Mouse (Mus musculus): Measurements from ENCODE around the gene Prm2. TPM values are rescaled to one million over a fixed set of nuclear protein-coding genes. Genes with fewer than 3 reads are reported as not detected.

Prm2 gene
- not detected in 2 replicates for polyA plus RNA-seq (2014; fragmentation: Nextera tagmentation; extraction: Ambion mirVana)

DNA sequence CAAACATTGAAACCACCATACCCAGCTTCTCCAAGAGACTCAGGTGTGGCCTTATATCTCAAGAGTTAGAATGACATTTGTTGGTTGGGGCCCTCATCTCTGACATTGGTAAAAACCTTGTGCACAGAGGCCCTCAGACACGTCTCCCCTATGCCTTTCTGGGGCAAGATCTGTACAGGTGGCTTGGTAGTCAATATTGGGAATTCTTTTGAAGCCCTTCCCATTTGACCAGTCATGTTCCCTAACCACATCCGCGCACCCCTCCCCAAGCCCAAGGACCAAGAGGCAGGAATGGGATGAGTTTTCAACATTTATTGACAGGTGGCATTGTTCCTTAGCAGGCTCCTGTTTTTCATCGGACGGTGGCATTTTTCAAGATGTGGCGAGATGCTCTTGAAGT, at the start of gene Prm2:
TSS of gene Prm2 (minus strand) at position 101 of the 400 bp plus-strand sequence.
- ATAC-seq (ENCODE audit: low FRiP score), result no peak
- Histone ChIP-seq H3K36me3 (ENCODE audit: control insufficient read depth, insufficient read depth, low read length) (no peaks in the 10 kb centered on the region), H3K27ac (ENCODE audit: low read depth, low read length) (no peak within 1 kb of the TSS), H3K4me2 (replicated peaks; ENCODE audit: low read depth, low read length) (no peak within 1 kb of the TSS), H3K9ac (ENCODE audit: low read depth, low read length) (no peak within 1 kb of the TSS), H3K27me3 (ENCODE audit: control insufficient read depth, insufficient read depth, low read length) (no peaks in the 10 kb centered on the region; the same call in 1 of the 2 replicates), H3K9me3 (ENCODE audit: control insufficient read depth, low read length) (no peaks in the 10 kb centered on the region), H3K4me1 (replicated peaks; ENCODE audit: control insufficient read depth, insufficient read depth, low read length) (no peaks in the 10 kb centered on the region), H3K4me3 (ENCODE audit: low read depth, low read length) (no peak within 1 kb of the TSS)
- WGBS, result 80% methylated on average over 6 of the region's 6 CpGs
- no peak for DNase-seq (ENCODE audit: low spot score)

- WGBS, result 78% methylated on average over 6 of the region's 6 CpGs
- H3K27me3 ChIP-seq (ENCODE audit: control insufficient read depth, insufficient read depth, low read length), result no peaks in the 10 kb centered on the region
- no peaks in the 10 kb centered on the region for H3K9me3 ChIP-seq (ENCODE audit: control insufficient read depth, low read length)
- H3K27ac ChIP-seq (ENCODE audit: low read depth, low read length), result no peak overlapping the region
- DNase-seq (ENCODE audit: low spot score) (no peak), ATAC-seq (ENCODE audit: low FRiP score) (no peak)
- no peak overlapping the region for H3K4me3 ChIP-seq (ENCODE audit: low read depth, low read length)
- H3K9ac ChIP-seq (ENCODE audit: low read depth, low read length), result no peak overlapping the region
- H3K4me2 ChIP-seq (replicated peaks; ENCODE audit: low read depth, low read length), result no peak overlapping the region
- no peaks in the 10 kb centered on the region for H3K36me3 ChIP-seq (ENCODE audit: control insufficient read depth, insufficient read depth, low read length)
- H3K4me1 ChIP-seq (replicated peaks; ENCODE audit: control insufficient read depth, insufficient read depth, low read length), result peaks cover 5% of the 10 kb centered on the region; the same call in 1 of the 2 replicates
Measured at GRCm38 (mm10) chr16:10844319-10844670, 48.4 kb upstream of the Prm2 start.

GRCm38 (mm10) chr16:10843486-10844318, 47.8 kb upstream of the Prm2 start:
- H3K9me3 ChIP-seq (ENCODE audit: control insufficient read depth, low read length), result no peaks in the 10 kb centered on the region
- no peak overlapping the region for H3K4me3 ChIP-seq (ENCODE audit: low read depth, low read length)
- ATAC-seq (ENCODE audit: low FRiP score) (no peak), DNase-seq (ENCODE audit: low spot score) (peak; percentile 34)
- H3K4me2 ChIP-seq (replicated peaks; ENCODE audit: low read depth, low read length), result no peak overlapping the region; the same call in 1 of the 2 replicates
- H3K27me3 ChIP-seq (ENCODE audit: control insufficient read depth, insufficient read depth, low read length), result no peaks in the 10 kb centered on the region
- H3K4me1 ChIP-seq (replicated peaks; ENCODE audit: control insufficient read depth, insufficient read depth, low read length), result peaks cover 5% of the 10 kb centered on the region; the same call in 1 of the 2 replicates
- H3K9ac ChIP-seq (ENCODE audit: low read depth, low read length), result peak overlapping the region; percentile 44; the same call in 1 of the 2 replicates
- WGBS, result 23% methylated on average over 18 of the region's 18 CpGs
- H3K27ac ChIP-seq (ENCODE audit: low read depth, low read length), result no peak overlapping the region
- no peaks in the 10 kb centered on the region for H3K36me3 ChIP-seq (ENCODE audit: control insufficient read depth, insufficient read depth, low read length)

GRCm38 (mm10) chr16:10842282-10842855, 46.4 kb upstream of the Prm2 start:
- H3K4me2 ChIP-seq (replicated peaks; ENCODE audit: low read depth, low read length), result no peak overlapping the region
- ATAC-seq (ENCODE audit: low FRiP score), result no peak
- H3K9me3 ChIP-seq (ENCODE audit: control insufficient read depth, low read length), result no peaks in the 10 kb centered on the region
- H3K27ac ChIP-seq (ENCODE audit: low read depth, low read length), result no peak overlapping the region
- no peak overlapping the region for H3K4me3 ChIP-seq (ENCODE audit: low read depth, low read length)
- H3K4me1 ChIP-seq (replicated peaks; ENCODE audit: control insufficient read depth, insufficient read depth, low read length), result peaks cover 5% of the 10 kb centered on the region; the same call in 1 of the 2 replicates
- no peak for DNase-seq (ENCODE audit: low spot score)
- H3K9ac ChIP-seq (ENCODE audit: low read depth, low read length), result no peak overlapping the region
- no peaks in the 10 kb centered on the region for H3K27me3 ChIP-seq (ENCODE audit: control insufficient read depth, insufficient read depth, low read length)
- WGBS, result 66% methylated on average over 4 of the region's 4 CpGs
- no peaks in the 10 kb centered on the region for H3K36me3 ChIP-seq (ENCODE audit: control insufficient read depth, insufficient read depth, low read length)

- Histone ChIP-seq H3K4me2 (replicated peaks; ENCODE audit: low read depth, low read length) (no peak overlapping the region), H3K9ac (ENCODE audit: low read depth, low read length) (no peak overlapping the region), H3K9me3 (ENCODE audit: control insufficient read depth, low read length) (no peaks in the 10 kb centered on the region), H3K4me3 (ENCODE audit: low read depth, low read length) (no peak overlapping the region), H3K27ac (ENCODE audit: low read depth, low read length) (no peak overlapping the region), H3K27me3 (ENCODE audit: control insufficient read depth, insufficient read depth, low read length) (no peaks in the 10 kb centered on the region), H3K36me3 (ENCODE audit: control insufficient read depth, insufficient read depth, low read length) (no peaks in the 10 kb centered on the region), H3K4me1 (replicated peaks; ENCODE audit: control insufficient read depth, insufficient read depth, low read length) (peaks cover 8% of the 10 kb centered on the region; the same call in 1 of the 2 replicates)
- 90% methylated on average over 10 of the region's 14 CpGs for WGBS
- DNase-seq (ENCODE audit: low spot score), result no peak
- no peak for ATAC-seq (ENCODE audit: low FRiP score)
Measured at GRCm38 (mm10) chr16:10840018-10840417, 44.1 kb upstream of the Prm2 start.

DNA sequence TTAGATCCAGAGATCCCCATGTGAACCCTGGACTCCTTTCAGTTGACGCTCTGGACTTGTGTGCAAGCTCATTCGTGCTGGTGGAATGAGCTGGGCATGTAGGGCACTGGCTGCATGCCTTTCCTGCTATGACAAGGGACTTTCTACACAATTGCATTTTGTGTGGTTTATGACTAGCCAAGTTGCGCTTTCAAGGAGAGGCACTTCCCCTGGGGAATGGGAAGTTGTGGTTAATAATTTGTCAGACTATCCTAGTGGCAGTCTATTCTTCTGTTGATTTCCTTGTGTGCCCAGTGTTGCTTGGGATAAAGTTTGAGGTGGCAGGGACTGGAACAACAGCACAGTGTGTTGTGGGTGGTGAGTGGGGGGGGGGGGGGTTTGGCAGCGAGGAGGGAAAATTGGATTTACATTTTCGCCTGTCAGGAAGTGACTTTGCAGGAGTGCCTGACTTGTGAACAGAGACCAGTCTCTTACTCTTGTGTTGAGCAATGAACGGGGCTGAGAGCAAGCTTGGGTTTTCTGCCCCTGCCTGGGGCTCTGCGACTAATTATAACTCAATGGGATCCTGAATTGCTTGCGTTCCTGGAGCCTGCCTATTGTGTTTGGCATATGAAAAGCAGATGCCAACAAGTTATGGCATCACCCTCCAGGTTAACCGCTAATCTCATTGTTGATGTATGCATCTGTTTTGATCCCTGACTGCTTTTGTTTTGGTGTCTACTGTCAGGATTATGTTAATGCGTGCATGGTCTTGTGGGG, 42.7 kb upstream of the Prm2 start:
- peak; percentile 18 for DNase-seq (ENCODE audit: low spot score)
- Histone ChIP-seq H3K4me3 (ENCODE audit: low read depth, low read length) (no peak overlapping the region), H3K27me3 (ENCODE audit: control insufficient read depth, insufficient read depth, low read length) (no peaks in the 10 kb centered on the region)

GRCm38 (mm10) chr16:10837903-10838302, 42.0 kb upstream of the Prm2 start:
- Histone ChIP-seq H3K4me3 (ENCODE audit: low read depth, low read length) (no peak overlapping the region), H3K9me3 (ENCODE audit: control insufficient read depth, low read length) (no peaks in the 10 kb centered on the region), H3K36me3 (ENCODE audit: control insufficient read depth, insufficient read depth, low read length) (no peaks in the 10 kb centered on the region), H3K27me3 (ENCODE audit: control insufficient read depth, insufficient read depth, low read length) (no peaks in the 10 kb centered on the region), H3K9ac (ENCODE audit: low read depth, low read length) (no peak overlapping the region), H3K4me2 (replicated peaks; ENCODE audit: low read depth, low read length) (no peak overlapping the region), H3K27ac (ENCODE audit: low read depth, low read length) (no peak overlapping the region), H3K4me1 (replicated peaks; ENCODE audit: control insufficient read depth, insufficient read depth, low read length) (peaks cover 3% of the 10 kb centered on the region; the same call in 1 of the 2 replicates)
- 82% methylated on average over 1 of the region's 1 CpGs for WGBS
- ATAC-seq (ENCODE audit: low FRiP score), result no peak
- DNase-seq (ENCODE audit: low spot score), result no peak

More for the DNA sequence above, 42.7 kb upstream of the Prm2 start:
- Histone ChIP-seq H3K36me3 (ENCODE audit: control insufficient read depth, insufficient read depth, low read length) (no peaks in the 10 kb centered on the region), H3K9me3 (ENCODE audit: control insufficient read depth, low read length) (no peaks in the 10 kb centered on the region), H3K4me1 (replicated peaks; ENCODE audit: control insufficient read depth, insufficient read depth, low read length) (peaks cover 5% of the 10 kb centered on the region; the same call in 1 of the 2 replicates), H3K9ac (ENCODE audit: low read depth, low read length) (no peak overlapping the region), H3K4me2 (replicated peaks; ENCODE audit: low read depth, low read length) (no peak overlapping the region), H3K27ac (ENCODE audit: low read depth, low read length) (no peak overlapping the region)
- 43% methylated on average over 10 of the region's 10 CpGs for WGBS
- no peak for ATAC-seq (ENCODE audit: low FRiP score)

- peaks cover 3% of the 10 kb centered on the region; the same call in 1 of the 2 replicates for H3K4me1 ChIP-seq (replicated peaks; ENCODE audit: control insufficient read depth, insufficient read depth, low read length)
- no peak overlapping the region for H3K4me2 ChIP-seq (replicated peaks; ENCODE audit: low read depth, low read length)
- WGBS, result 86% methylated on average over 3 of the region's 3 CpGs
- no peaks in the 10 kb centered on the region for H3K27me3 ChIP-seq (ENCODE audit: control insufficient read depth, insufficient read depth, low read length)
- DNase-seq (ENCODE audit: low spot score) (no peak), ATAC-seq (ENCODE audit: low FRiP score) (no peak)
- H3K4me3 ChIP-seq (ENCODE audit: low read depth, low read length), result no peak overlapping the region
- no peaks in the 10 kb centered on the region for H3K9me3 ChIP-seq (ENCODE audit: control insufficient read depth, low read length)
- H3K9ac ChIP-seq (ENCODE audit: low read depth, low read length), result no peak overlapping the region
- no peaks in the 10 kb centered on the region for H3K36me3 ChIP-seq (ENCODE audit: control insufficient read depth, insufficient read depth, low read length)
- no peak overlapping the region for H3K27ac ChIP-seq (ENCODE audit: low read depth, low read length)
Measured at GRCm38 (mm10) chr16:10837250-10837649, 41.3 kb upstream of the Prm2 start.
